Mouse (Mus musculus): ENCODE measurements around the gene Vpreb3. TPM values are rescaled to one million over a fixed set of nuclear protein-coding genes. Genes with fewer than 3 reads are reported as not detected.

Gene Vpreb3
- not detected in 2 replicates for total RNA-seq (2015; ENCODE audit: low replicate concordance)
- not detected in 2 replicates for total RNA-seq (2017; ENCODE audit: low replicate concordance)

GRCm38 (mm10) chr10:75942736-75943477 lies at the start of gene Vpreb3:
Gene Vpreb3 (plus strand): TSS chr10:75943057.
- ATAC-seq (replicated peaks; ENCODE audit: low FRiP score, poor library complexity, severe bottlenecking) = no peak

- ATAC-seq (replicated peaks; ENCODE audit: low FRiP score, poor library complexity, severe bottlenecking) = peak; percentile 97
These were observed 49.6 kb upstream of the Vpreb3 start, which contains the start of gene Derl3 for GRCm38 (mm10) chr10:75893089-75893750. Gene Derl3 (plus strand): TSS chr10:75893413.

- ATAC-seq (replicated peaks; ENCODE audit: low FRiP score, poor library complexity, severe bottlenecking) = no peak
These were observed 48.3 kb upstream of the Vpreb3 start for GRCm38 (mm10) chr10:75894601-75895000.

GRCm38 (mm10) chr10:75895730-75896129 lies 47.1 kb upstream of the Vpreb3 start:
- no peak for ATAC-seq (replicated peaks; ENCODE audit: low FRiP score, poor library complexity, severe bottlenecking)

GRCm38 (mm10) chr10:75896208-75896607 lies 46.6 kb upstream of the Vpreb3 start:
- no peak for ATAC-seq (replicated peaks; ENCODE audit: low FRiP score, poor library complexity, severe bottlenecking)

GRCm38 (mm10) chr10:75897373-75897772 lies 45.5 kb upstream of the Vpreb3 start:
- ATAC-seq (replicated peaks; ENCODE audit: low FRiP score, poor library complexity, severe bottlenecking) = no peak

GRCm38 (mm10) chr10:75898039-75898564 lies 44.8 kb upstream of the Vpreb3 start:
- ATAC-seq (replicated peaks; ENCODE audit: low FRiP score, poor library complexity, severe bottlenecking) = no peak

- no peak for ATAC-seq (replicated peaks; ENCODE audit: low FRiP score, poor library complexity, severe bottlenecking)
These were observed 44.0 kb upstream of the Vpreb3 start for GRCm38 (mm10) chr10:75898846-75899245.

- no peak for ATAC-seq (replicated peaks; ENCODE audit: low FRiP score, poor library complexity, severe bottlenecking)
These were observed 38.5 kb upstream of the Vpreb3 start for GRCm38 (mm10) chr10:75904391-75904790.

GRCm38 (mm10) chr10:75906882-75907281 lies 36.0 kb upstream of the Vpreb3 start:
- ATAC-seq (replicated peaks; ENCODE audit: low FRiP score, poor library complexity, severe bottlenecking) = no peak

GRCm38 (mm10) chr10:75910698-75911097 lies 32.2 kb upstream of the Vpreb3 start:
- ATAC-seq (replicated peaks; ENCODE audit: low FRiP score, poor library complexity, severe bottlenecking) = no peak

- ATAC-seq (replicated peaks; ENCODE audit: low FRiP score, poor library complexity, severe bottlenecking) = no peak
These were observed 29.8 kb upstream of the Vpreb3 start for GRCm38 (mm10) chr10:75913013-75913589.

- no peak for ATAC-seq (replicated peaks; ENCODE audit: low FRiP score, poor library complexity, severe bottlenecking)
These were observed 27.3 kb upstream of the Vpreb3 start for GRCm38 (mm10) chr10:75915557-75915956.

- no peak for ATAC-seq (replicated peaks; ENCODE audit: low FRiP score, poor library complexity, severe bottlenecking)
These were observed 26.0 kb upstream of the Vpreb3 start for GRCm38 (mm10) chr10:75916840-75917239.

GRCm38 (mm10) chr10:75919026-75919425 lies 23.8 kb upstream of the Vpreb3 start:
- ATAC-seq (replicated peaks; ENCODE audit: low FRiP score, poor library complexity, severe bottlenecking) = no peak

GRCm38 (mm10) chr10:75921026-75921725 lies 21.7 kb upstream of the Vpreb3 start, which contains the start of gene Smarcb1:
Gene Smarcb1 (minus strand): TSS chr10:75921617.
- peak; percentile 90 for ATAC-seq (replicated peaks; ENCODE audit: low FRiP score, poor library complexity, severe bottlenecking)

GRCm38 (mm10) chr10:75921726-75922560 lies 20.9 kb upstream of the Vpreb3 start:
- ATAC-seq (replicated peaks; ENCODE audit: low FRiP score, poor library complexity, severe bottlenecking) = peak; percentile 35

GRCm38 (mm10) chr10:75924324-75924723 lies 18.5 kb upstream of the Vpreb3 start:
- ATAC-seq (replicated peaks; ENCODE audit: low FRiP score, poor library complexity, severe bottlenecking) = no peak

GRCm38 (mm10) chr10:75926396-75926795 lies 16.5 kb upstream of the Vpreb3 start:
- no peak for ATAC-seq (replicated peaks; ENCODE audit: low FRiP score, poor library complexity, severe bottlenecking)

All from erythroblast, adult 5-6 weeks (primary cell).